Mouse (Mus musculus): Measurements from ENCODE around the gene Peli2.

The Peli2 gene

DNA sequence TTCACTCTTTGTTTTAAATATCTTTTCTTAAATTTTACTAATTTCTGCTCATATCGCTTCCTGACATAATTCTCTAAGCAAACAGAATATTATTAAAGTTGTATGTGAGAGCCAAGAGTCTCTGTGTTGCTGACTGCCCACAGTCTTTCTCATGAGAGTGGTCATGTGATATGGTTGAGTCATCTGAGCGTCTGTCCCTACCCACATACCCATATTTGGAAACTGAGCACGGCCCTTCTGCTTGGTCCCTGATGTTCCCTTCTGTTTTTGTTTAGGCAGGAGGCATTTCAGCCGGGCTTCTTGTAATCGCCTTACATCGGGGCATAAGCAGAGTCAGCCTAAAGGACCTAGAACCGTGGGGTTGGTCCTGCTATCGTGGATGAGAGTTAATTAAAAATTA lies 68.7 kb downstream of the Peli2 start:
- DNase-seq (ENCODE audit: extremely low read depth, low read depth), result no peak

DNA sequence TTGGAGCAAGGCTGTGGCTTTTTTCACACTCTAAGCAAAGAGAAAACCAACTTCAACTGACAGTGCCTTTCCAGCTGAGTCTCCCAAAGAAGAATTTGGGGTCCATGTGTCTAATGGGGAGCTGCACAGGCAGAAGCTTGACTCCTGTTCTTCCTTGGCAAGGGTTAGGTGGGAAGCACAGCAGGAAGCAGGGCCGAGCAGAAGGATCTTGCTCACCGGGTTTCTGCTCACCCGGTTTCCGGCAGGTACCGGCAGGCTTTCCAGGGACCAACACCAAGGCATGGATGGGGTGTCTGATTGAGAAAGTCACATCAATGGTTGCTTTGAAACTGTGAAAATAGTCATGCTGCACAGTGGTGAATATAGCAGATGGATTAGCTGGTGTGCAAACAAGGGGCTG lies 70.3 kb downstream of the Peli2 start:
- DNase-seq (ENCODE audit: extremely low read depth, low read depth), result no peak

DNA sequence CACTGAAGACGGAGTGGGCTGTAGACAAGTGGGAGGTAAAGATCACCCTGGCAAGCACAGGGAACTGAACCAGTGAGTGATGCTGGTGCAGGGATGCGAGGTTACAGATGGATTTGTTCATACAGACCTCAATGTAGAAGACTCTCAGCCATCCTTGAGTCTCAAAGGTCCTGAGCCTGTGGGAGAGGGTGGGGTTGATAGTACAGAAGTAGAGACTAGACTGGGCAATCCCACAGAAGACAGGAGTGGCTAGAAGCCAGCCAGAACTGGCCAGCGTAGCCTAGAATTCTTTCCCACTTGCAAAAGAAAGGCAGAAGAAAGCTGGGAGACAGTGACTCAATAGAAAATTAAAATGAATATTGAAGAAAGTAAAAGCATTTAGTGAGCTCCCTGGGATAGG lies 71.3 kb downstream of the Peli2 start:
- no peak for DNase-seq (ENCODE audit: extremely low read depth, low read depth)

DNA sequence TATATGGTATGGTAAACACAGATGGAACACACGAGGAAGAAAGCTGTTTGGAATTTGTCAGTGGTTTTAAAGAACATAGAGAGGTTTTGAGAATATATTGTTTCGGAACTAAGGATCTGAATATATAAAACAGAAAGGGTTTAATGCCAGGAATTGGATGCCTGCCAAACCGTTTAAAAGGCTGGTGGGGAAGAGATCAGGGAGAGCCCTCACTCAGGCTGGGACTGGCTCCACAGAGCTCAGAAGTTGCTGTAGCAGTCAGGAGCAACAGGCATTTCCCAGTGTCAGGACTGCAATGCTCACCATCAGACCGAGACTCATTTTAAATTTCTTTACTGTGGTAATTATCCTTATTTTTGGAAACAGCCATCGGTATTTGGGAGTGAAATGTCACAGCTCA lies 76.2 kb downstream of the Peli2 start:
- no peak for DNase-seq (ENCODE audit: extremely low read depth, low read depth)

DNA sequence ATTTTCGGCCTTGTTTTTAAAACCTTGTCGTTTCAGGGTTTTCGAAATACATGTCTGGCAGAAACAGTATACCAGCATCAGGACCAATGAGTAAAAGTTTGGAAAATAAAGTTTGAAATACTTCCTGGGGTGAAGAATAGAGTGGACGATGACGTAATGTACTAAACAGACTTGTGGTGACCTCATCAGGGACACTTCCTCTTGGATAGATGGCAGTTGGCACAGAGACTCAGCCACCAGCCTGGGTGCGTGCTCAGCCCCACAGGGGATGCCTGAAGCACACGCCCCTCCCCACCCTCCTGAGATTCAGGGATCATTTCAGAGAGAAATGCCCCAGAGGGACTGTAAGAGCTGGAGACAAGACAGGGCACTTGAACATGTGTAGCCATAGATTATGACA lies 76.7 kb downstream of the Peli2 start:
- no peak for DNase-seq (ENCODE audit: extremely low read depth, low read depth)

DNA sequence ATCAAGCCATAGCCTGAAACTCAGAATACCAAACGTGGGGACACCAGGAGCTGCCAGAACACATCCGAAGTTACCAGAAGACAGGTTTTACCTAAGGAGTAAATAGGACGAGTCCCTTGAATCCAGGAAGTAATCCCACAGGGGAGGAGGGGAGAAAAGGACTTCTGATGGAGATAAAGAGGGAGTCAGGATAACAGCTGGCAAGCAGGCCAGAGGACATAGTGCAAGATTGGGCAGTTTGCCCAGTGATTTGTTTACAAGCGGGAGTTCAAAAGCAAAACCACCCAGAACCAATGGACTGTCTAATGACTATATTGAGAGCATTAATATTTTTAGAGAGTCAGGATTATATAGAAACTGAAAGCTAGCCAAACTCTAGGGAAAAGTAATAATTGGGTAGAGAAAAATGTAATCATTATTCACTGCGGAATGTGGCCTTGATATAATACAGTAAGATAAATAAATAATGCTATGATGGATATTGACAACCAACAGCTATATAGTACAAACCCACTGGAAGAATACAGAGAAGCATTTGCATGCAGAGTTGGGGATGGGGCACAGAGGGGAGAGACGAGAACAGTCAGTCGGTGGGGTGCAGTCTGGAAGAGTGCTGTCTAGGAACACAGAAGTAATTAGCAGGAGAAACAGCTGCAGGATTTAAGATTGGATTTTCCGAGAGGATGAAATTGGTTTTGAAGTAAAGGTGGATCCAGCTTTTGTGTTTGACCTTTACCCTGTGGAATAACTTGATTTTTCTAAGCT lies 77.7 kb downstream of the Peli2 start:
- DNase-seq (ENCODE audit: extremely low read depth, low read depth), result no peak

DNA sequence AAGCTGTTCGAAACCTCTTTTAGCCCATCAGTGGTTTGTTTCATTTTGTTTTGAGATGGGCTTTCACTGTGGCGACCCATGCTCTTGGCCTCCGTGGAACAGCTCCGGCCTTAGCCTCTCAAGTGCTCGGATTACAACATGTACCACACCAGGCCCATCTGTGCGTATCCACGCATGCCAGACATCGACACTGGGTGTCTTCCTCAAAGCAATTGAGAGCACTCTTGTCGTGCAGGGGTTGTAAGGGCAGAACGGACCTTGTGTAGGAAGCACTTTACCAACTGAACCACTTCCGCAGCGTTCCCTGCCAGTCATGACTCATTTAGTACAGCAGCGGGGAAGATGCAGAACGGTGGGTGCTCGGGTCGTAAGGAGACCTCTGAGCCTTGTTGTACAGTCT lies 78.3 kb downstream of the Peli2 start:
- DNase-seq (ENCODE audit: extremely low read depth, low read depth), result no peak

DNA sequence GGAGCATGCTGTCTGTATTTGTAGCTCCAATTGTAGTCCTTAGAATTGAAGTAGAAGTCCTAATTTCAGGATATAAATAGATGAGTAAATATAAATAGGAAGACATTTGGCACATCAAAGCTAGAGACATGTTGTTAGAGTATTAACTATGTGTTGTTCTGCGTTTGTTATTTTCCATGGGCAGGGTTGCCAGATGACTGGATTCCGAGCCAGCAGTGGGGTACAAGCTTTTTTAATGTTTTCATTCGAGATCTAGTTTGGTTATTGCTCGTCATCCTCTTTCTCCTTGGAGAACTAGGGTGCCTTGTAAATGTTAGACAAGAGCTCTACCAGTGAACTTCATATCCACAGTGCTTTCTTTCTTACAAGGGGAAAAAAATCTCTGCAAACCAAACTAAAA lies 78.9 kb downstream of the Peli2 start:
- DNase-seq (ENCODE audit: extremely low read depth, low read depth), result no peak

DNA sequence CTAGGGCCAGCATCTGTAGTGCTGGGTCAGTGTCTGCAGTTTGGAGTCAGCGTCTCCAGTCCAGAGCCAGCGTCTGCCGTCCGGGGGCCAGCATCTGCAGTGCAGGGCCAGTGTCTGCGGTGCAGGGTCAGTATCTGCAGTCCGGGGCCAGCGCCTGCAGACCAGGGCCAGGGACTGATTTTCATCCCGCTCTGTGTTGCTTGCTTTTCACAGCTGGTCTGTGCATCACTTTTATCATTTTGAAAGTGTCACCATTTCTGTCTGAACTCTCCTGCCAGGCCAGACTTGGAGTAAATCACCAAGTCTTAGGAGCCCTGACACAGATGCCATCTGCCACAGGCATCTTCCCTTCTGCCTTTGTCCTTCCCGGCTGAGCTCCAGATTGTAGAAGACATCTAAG lies 79.7 kb downstream of the Peli2 start:
- DNase-seq (ENCODE audit: extremely low read depth, low read depth), result no peak

DNA sequence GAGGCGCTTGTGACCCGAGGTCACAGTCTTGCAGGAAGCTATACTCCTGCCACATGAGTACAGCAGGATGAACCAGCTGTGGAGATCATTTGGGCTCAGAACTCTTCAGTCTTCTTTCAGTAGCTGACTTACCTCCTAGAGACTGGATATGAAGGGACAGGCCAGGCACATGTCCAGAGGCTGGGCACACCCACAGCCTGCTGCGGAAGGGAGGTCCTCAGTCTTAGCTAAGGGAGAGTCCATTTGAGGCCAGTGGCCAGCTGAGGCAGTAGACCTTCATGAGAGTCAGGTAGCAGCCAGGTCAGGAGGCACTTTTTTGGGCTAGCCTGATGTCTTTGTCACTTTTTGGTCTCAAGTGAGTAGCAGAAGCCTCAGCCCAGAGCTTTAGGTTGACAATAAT lies 80.2 kb downstream of the Peli2 start:
- DNase-seq (ENCODE audit: extremely low read depth, low read depth), result no peak

DNA sequence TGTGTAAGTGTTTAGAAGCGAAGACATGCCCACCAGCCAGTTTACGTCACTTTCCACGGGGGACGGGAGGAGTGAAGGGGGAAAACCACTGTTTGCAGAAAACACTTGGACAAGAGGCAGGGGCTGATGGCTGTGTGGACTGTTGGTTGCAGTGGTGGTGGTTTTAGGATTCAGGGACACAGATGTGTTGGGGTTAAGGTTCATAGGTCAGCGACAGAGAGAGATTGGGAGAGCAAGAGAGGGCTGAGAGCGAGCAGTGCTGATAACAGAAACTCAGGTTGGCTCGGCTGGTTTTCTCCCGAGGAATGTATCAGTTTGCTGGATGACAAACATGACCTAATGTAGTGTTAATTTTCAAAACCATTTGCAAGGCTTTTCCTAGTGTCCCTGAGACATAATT lies 80.8 kb downstream of the Peli2 start:
- DNase-seq (ENCODE audit: extremely low read depth, low read depth), result no peak

DNA sequence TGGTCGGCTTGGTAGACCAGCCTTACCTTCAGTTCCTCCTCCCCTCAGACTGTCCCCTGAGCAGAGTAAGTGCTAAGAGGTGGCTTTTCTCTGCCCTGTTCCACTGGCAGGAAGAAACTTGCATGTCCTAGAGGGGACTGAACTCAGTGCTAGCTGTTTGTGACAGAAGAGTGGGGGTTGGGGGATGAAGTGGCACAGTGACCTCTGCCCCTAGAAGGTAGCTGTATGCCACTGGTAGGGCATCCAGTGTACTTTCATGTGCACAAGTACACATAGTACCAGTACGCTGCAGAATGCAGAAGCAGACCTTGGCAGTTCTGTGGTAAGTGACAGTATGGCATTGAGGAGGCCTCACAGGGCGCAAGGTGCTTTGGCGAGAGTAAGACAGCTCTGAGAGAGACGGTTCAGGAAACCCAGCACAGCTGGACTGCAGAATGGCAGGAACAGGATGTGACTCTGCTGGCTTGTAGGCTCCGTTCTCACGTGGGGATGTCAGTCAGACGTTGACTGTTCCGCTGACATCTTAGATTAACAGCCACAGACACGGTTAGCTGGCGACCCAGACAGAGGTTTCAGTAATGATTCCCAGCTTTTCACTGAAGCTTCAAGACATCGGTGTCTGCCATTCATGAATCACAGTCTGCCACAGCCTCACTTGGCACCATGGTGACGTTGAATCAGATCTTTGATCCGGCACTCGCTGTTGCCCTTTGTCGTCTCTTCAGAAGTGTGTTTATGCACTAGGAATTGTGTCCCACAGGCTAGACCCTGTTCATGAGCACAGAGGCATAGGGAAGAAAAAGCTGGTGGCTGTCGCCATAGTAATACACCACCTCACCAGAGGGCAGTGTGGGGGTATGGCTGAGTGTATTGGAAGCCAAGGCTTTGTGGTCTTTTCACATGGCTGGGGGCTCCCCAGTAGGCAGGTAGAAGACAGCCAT lies 81.7 kb downstream of the Peli2 start:
- DNase-seq (ENCODE audit: extremely low read depth, low read depth), result no peak

DNA sequence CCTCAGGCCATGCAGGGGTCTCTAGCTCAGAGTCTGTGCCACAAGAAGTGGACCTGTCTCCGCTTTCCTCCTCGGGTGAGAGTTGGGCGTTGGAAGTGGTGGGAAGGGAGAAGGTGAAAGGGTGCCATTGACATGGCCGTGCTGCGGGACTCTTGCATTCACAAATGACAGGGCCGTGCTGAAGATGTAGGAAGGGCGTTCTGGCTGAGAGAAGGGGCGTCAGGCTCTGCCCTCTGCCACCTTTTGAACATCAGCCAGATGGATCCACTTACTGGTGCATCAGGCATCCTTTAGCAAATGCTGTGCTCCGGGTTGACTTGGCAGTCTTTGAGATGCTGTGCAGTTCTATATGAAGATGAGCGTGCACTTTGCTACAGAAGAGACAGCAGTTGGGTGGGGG lies 84.4 kb downstream of the Peli2 start:
- no peak for DNase-seq (ENCODE audit: extremely low read depth, low read depth)

DNA sequence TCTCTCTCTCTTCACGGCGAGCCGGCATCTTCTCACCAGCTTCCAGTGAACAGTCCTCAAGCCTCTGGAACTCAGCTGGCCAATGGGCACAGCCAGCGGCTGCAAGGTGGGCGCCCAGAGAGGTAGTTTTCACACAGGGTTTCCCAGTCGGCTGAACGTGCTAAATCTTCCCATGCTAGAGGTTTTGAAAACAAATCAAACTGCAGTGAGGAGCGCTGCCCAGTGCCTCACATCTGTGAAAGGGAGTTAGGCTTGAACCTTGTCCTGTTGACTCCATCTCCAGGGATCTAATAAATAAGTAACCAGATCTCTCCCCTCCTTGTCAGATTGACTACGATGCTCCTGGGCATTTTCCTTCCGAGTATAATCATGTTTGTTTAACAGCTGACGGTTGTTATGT lies 85.0 kb downstream of the Peli2 start:
- DNase-seq (ENCODE audit: extremely low read depth, low read depth), result no peak

DNA sequence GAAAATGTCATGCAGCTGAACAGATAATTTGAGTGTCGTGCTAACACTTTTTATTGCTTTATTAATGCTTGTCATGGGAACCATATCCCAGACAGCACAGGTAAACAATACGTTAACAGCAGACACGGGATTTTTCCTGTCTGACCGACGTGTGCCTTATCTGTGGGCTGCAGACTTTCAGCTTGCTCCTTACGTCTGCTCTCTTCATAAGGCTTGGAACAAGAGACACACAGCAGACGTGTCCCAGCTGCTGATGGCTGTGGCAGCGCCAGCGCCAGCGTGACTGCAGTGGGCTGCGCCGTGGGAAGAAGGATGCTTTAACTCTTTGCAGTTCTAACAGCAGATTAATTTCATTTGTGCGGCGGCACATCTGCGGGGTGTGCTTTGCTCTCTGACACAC lies 86.5 kb downstream of the Peli2 start:
- DNase-seq (ENCODE audit: extremely low read depth, low read depth), result no peak

DNA sequence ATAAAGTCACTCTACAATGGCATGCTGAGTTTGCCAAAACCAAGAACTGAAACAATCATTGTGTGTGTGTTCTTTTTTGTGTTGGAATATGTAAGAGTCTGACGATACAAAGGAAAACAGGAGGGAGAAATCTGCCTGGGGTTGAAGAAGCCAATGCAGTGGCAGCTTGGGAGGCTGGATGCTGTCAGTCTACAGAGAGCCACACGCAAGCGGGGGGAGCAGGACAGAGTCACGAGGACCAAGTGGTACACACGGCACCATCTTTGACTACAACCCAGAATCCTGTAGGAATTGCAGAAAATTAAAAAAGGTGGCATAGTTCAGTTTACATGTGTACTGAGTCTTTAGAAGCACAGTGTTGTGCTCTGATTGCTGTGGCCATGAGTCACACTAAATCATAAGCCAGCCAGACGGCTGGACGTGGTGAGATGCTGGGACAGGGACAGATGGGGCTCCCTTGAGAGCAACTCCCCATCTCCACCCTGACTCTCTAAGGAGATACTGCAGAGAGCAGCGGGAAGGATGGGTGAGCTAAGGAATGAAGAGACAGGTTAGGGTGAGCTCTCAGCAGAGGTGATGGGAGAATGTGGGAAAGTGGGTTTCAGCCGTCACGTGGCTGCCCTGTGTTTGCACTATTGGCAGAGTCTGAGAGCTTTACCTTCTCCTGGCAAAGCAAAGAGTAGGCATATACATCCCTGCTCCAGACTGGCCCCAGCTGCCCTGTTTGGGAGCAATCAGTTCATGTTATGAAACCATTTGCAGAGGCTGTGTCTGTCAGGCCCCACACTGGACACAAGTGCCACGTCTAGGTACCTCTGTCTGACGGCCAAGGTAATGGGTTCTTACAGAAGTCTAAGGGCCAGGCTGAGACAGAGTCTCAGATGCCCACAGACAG lies 87.4 kb downstream of the Peli2 start:
- no peak for DNase-seq (ENCODE audit: extremely low read depth, low read depth)

DNA sequence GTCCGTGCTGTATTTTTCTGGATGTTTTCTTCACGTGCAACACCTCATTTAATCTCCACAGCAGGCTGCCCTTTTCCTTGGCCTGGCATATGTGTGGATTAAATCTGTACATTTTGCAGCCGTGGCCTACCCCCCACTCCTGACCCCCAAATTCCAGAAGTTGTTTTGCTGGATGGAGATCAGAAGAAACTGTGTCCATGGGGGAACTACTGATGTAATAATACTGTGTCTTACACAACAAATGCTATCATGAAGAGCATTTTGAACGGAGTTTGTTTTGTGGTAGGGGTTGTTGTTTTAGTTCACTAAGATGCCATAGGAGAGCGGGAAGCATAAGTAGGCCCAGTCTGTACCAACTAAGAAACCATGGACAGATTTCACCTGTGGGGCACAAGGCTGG lies 88.8 kb downstream of the Peli2 start:
- DNase-seq (ENCODE audit: extremely low read depth, low read depth), result no peak

DNA sequence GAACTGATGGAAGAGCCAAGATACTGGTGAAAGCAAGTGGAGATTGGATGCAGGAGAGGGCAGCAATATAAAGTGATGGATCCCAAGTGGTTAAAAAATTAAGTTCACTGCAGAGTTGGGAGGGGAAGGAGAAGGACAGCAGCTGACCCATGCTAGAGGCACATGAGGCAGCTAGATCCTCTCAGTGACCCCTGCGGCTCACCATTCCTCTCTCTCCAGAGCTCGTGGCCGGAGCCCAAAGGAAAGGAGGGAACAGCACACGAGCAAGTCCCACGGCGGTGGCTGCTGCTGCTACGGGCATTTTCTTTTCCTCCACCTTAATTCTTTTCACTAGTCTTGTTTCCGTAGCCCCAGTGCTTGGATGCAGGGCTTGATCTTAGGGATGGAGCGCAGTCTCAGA lies 89.5 kb downstream of the Peli2 start:
- DNase-seq (ENCODE audit: extremely low read depth, low read depth), result no peak

DNA sequence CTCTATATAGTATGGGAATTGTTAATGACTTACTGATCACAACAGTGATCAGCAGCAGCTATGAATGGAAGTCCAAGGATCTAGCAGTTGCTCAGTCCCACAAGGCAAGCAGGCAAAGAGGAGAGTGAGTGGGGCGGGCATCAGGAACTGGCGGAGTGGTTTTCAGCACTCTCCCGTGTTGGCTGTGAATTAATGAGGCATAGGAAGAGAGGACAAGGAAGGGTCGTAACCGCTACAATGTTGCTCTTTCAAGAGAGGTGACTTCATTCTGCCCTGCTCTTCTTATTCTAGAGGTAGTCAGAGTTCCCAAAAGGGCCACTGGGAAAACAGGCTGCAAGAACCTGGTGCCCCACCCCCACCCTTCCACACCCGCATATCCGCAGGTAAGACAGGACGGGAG lies 90.9 kb downstream of the Peli2 start:
- DNase-seq (ENCODE audit: extremely low read depth, low read depth), result no peak

DNA sequence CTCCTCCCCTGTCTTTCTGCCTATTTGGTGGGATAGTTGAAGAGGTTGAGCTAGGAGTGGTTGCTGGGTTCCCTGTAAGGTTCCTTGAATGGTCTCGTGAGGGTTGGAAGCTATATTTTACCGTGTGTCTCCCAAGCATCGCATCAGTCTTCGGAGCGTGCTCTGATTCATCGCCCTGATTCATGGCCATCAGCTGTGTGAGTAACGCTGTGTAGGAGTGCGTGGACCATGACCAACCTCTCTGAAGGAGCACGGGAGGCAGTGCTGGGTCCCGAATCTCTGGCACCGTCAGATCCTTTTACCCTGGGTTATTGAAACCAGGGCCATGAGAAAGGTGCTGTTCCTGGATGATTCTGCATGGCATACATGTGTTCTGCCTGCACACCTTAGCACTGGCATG lies 92.2 kb downstream of the Peli2 start:
- no peak for DNase-seq (ENCODE audit: extremely low read depth, low read depth)

DNA sequence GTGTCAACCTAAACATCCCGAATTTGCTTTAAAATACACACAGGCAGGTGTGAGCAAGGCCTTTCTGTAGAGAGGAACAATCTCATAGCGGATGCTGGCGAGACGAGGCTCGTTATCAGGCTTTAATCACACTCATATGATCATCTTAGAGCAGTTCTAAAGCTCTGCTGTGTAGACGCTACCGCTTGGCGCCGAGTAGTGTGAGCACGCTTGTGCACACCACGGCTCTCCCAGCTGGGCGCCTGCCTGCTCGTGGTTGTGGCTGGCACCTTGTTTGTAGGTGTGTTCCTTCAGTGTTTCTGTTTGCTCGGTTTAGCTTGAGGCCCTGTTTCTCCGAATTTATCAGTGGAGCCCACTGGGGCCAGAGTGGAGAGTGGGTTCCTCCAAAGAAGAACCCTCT lies 93.0 kb downstream of the Peli2 start:
- no peak for DNase-seq (ENCODE audit: extremely low read depth, low read depth)

DNA sequence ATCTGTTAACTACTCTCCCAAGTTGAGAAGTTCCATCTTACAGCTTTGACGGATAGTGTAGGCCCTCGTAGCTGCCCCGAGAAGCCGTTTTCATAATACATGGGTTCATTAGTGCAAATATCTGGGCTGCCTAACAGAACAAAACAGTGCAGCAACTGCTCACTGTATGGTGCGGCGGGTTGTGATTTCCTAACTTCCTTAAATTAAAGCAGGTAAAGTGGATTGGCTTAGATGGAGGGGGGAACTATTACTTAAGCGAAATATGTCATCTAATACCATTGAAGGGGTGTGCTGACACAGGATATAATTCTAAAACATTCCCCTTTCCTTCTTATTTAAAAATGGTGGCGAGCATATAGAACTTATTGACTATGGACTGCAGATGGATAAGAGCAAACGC lies 101.4 kb downstream of the Peli2 start:
- no peak for DNase-seq (ENCODE audit: extremely low read depth, low read depth)

Data from MEL-GATA-1-ER (cell line).